Mouse (Mus musculus) CH12.LX (cell line): ENCODE results near the gene Nps. TPM values are rescaled to one million over a fixed set of nuclear protein-coding genes. Genes with fewer than 3 reads are reported as not detected.

Source experiments
- DNase-seq: peaks from one replicate; pipeline ENCODE4 v3.0.0-alpha.2; 2013; ENCODE audit errors: extremely low read depth
- H3K27ac ChIP-seq: 2 replicates; pipeline ENCODE4 v1.5.1; 2012; ENCODE audit warnings: low read depth, mild to moderate bottlenecking, control low read depth, moderate library complexity; ENCODE audit not compliant: insufficient read depth
- H3K27me3 ChIP-seq: replicated peaks from 2 replicates; pipeline ENCODE3; 2012; ENCODE audit warnings: inconsistent platforms
- H3K36me3 ChIP-seq, 2 experiments: replicated peaks in 1 of 2; 2 replicates each; pipeline versions ENCODE3 to v1.6.1; 2012; ENCODE audit warnings: inconsistent platforms in 1 of 2, low read length in 1 of 2, mild to moderate bottlenecking in 1 of 2, mixed read lengths in 1 of 2, moderate library complexity in 1 of 2; ENCODE audit not compliant: control insufficient read depth in 1 of 2, insufficient read depth in 1 of 2
- H3K4me1 ChIP-seq, 2 experiments: 2 replicates each; pipeline ENCODE4 v1.6.1; 2012; ENCODE audit warnings: inconsistent platforms in 1 of 2, moderate library complexity in 1 of 2; ENCODE audit not compliant: insufficient read depth in 2 of 2, control insufficient read depth in 1 of 2
- H3K4me2 ChIP-seq: 2 replicates; pipeline ENCODE4 v1.6.1; 2012; ENCODE audit warnings: low read depth, mild to moderate bottlenecking, control low read depth; ENCODE audit not compliant: poor library complexity, insufficient read depth, severe bottlenecking
- H3K4me3 ChIP-seq, 3 experiments: fragments of 150-350 bp in 1 of 3; sonication (generic) in 1 of 3; replicated peaks in 1 of 3; 2 replicates each; pipeline versions ENCODE3 to v1.5.1; 2011 to 2012; ENCODE audit warnings: low read depth in 2 of 3, low read length in 2 of 3, mild to moderate bottlenecking in 2 of 3, moderate library complexity in 2 of 3, control low read depth in 1 of 3, improper control_type of control experiment in 1 of 3, inconsistent platforms in 1 of 3, mixed read lengths in 1 of 3; ENCODE audit not compliant: poor library complexity in 1 of 3
- H3K79me2 ChIP-seq: replicated peaks from 2 replicates; pipeline ENCODE4 v1.6.1; 2012; ENCODE audit warnings: mild to moderate bottlenecking, moderate library complexity; ENCODE audit not compliant: control insufficient read depth, poor library complexity, insufficient read depth, severe bottlenecking; ENCODE audit errors: extremely low read depth
- H3K9ac ChIP-seq: 2 replicates; pipeline ENCODE4 v1.6.1; 2012; ENCODE audit warnings: low read depth, mild to moderate bottlenecking, control low read depth, moderate library complexity; ENCODE audit not compliant: insufficient read depth
- H3K9me3 ChIP-seq: replicated peaks from 2 replicates; pipeline ENCODE3; 2012; ENCODE audit warnings: low read length, inconsistent platforms, mixed read lengths
- CTCF ChIP-seq, 2 experiments: IDR thresholded peaks in 1 of 2; conservative IDR thresholded peaks in 1 of 2; 2 replicates each; pipeline ENCODE4 v1.5.1; 2011 to 2012; ENCODE audit warnings: low read depth in 2 of 2, low read length in 2 of 2, improper control_type of control experiment in 1 of 2, inconsistent platforms in 1 of 2, mild to moderate bottlenecking in 1 of 2, moderate library complexity in 1 of 2
- E2F4 ChIP-seq: IDR thresholded peaks from 2 replicates; pipeline ENCODE4 v1.6.1; 2011; ENCODE audit warnings: low read depth, low read length, improper control_type of control experiment; ENCODE audit not compliant: insufficient replicate concordance
- EP300 ChIP-seq: IDR thresholded peaks from 2 replicates; pipeline ENCODE4 v1.6.1; 2011; ENCODE audit warnings: low read length, improper control_type of control experiment
- ETS1 ChIP-seq: conservative IDR thresholded peaks from 2 replicates; pipeline ENCODE4 v1.6.1; 2012; ENCODE audit warnings: low read depth, mild to moderate bottlenecking, inconsistent platforms, low read length, improper control_type of control experiment, moderate library complexity
- HCFC1 ChIP-seq: IDR thresholded peaks from 2 replicates; pipeline ENCODE4 v1.6.1; 2012; ENCODE audit warnings: low read depth, mild to moderate bottlenecking, inconsistent platforms, low read length, improper control_type of control experiment
- KAT2A ChIP-seq: IDR thresholded peaks from 2 replicates; pipeline ENCODE4 v1.6.1; 2012; ENCODE audit warnings: low read length, improper control_type of control experiment, inconsistent platforms; ENCODE audit not compliant: insufficient replicate concordance
- MAZ ChIP-seq: IDR thresholded peaks from 2 replicates; pipeline ENCODE4 v1.6.1; 2012; ENCODE audit warnings: low read depth, mild to moderate bottlenecking, inconsistent platforms, low read length, improper control_type of control experiment, moderate library complexity
- MEF2A ChIP-seq: IDR thresholded peaks from 2 replicates; pipeline ENCODE4 v1.6.1; 2014; ENCODE audit warnings: low read depth, mild to moderate bottlenecking, inconsistent platforms, low read length, improper control_type of control experiment, borderline replicate concordance
- MXI1 ChIP-seq: IDR thresholded peaks from 2 replicates; pipeline ENCODE4 v1.6.1; 2011; ENCODE audit warnings: mild to moderate bottlenecking, low read depth, low read length, improper control_type of control experiment
- MYC ChIP-seq: IDR thresholded peaks from 2 replicates; pipeline ENCODE4 v1.6.1; 2011; ENCODE audit warnings: low read depth, mild to moderate bottlenecking, improper control_type of control experiment, low read length
- NRF1 ChIP-seq: IDR thresholded peaks from 2 replicates; pipeline ENCODE4 v1.6.1; 2014; ENCODE audit warnings: low read depth, mild to moderate bottlenecking, inconsistent platforms, low read length, improper control_type of control experiment, moderate library complexity
- PAX5 ChIP-seq: IDR thresholded peaks from 2 replicates; pipeline ENCODE4 v1.6.1; 2012; ENCODE audit warnings: low read length, inconsistent platforms, mixed read lengths
- POLR2A ChIP-seq: IDR thresholded peaks from 2 replicates; pipeline ENCODE4 v1.6.1; 2011; ENCODE audit warnings: low read depth, mild to moderate bottlenecking, improper control_type of control experiment, low read length
- POLR2AphosphoS2 ChIP-seq: IDR thresholded peaks from 2 replicates; pipeline ENCODE4 v1.6.1; 2011; ENCODE audit warnings: low read depth, low read length, improper control_type of control experiment
- RAD21 ChIP-seq: IDR thresholded peaks from 2 replicates; pipeline ENCODE4 v1.6.1; 2011; ENCODE audit warnings: low read depth, mild to moderate bottlenecking, low read length, improper control_type of control experiment, moderate library complexity
- SIN3A ChIP-seq: IDR thresholded peaks from 2 replicates; pipeline ENCODE4 v1.6.1; 2012; ENCODE audit warnings: low read length, improper control_type of control experiment, inconsistent platforms
- SMC3 ChIP-seq: IDR thresholded peaks from 2 replicates; pipeline ENCODE4 v1.6.1; 2011; ENCODE audit warnings: low read depth, low read length, improper control_type of control experiment
- TBP ChIP-seq: conservative IDR thresholded peaks from 2 replicates; pipeline ENCODE4 v1.6.1; 2011; ENCODE audit warnings: low read depth, low read length, improper control_type of control experiment
- TCF12 ChIP-seq: IDR thresholded peaks from 2 replicates; pipeline ENCODE4 v1.6.1; 2014; ENCODE audit warnings: low read depth, mild to moderate bottlenecking, inconsistent platforms, low read length, improper control_type of control experiment
- UBTF ChIP-seq: IDR thresholded peaks from 2 replicates; pipeline ENCODE4 v1.6.1; 2012; ENCODE audit warnings: low read depth, mild to moderate bottlenecking, inconsistent platforms, low read length, improper control_type of control experiment, moderate library complexity
- USF1 ChIP-seq: IDR thresholded peaks from 2 replicates; pipeline ENCODE4 v1.6.1; 2014; ENCODE audit warnings: low read depth, mild to moderate bottlenecking, inconsistent platforms, low read length, improper control_type of control experiment
- USF2 ChIP-seq: conservative IDR thresholded peaks from 2 replicates; pipeline ENCODE4 v1.6.1; 2011; ENCODE audit warnings: low read depth, low read length, improper control_type of control experiment
- ZC3H11A ChIP-seq: IDR thresholded peaks from 2 replicates; pipeline ENCODE4 v1.6.1; 2012; ENCODE audit warnings: low read depth, mild to moderate bottlenecking, inconsistent platforms, low read length, improper control_type of control experiment
- ZKSCAN1 ChIP-seq: IDR thresholded peaks from 2 replicates; pipeline ENCODE4 v1.6.1; 2012; ENCODE audit warnings: low read depth, inconsistent platforms, low read length, improper control_type of control experiment, borderline replicate concordance
- ZNF384 ChIP-seq: IDR thresholded peaks from 2 replicates; pipeline ENCODE4 v1.6.1; 2012; ENCODE audit warnings: low read depth, low read length, improper control_type of control experiment, inconsistent platforms
- dilution Hi-C: fragments of 300-500 bp; cut with MboI; formaldehyde crosslinking; loops from 2 replicates; pipeline ENCODE4 v1.14.3; 2020; ENCODE audit warnings: low sequenced_read_pairs; ENCODE audit not compliant: extremely low pct_unique_long_range_greater_than_20kb, extremely low pct_ligation_motif_present
- in situ Hi-C: fragments of 300-500 bp; cut with MboI; formaldehyde crosslinking; loops from 3 replicates; pipeline ENCODE4 v1.14.3; 2019; ENCODE audit warnings: low sequenced_read_pairs, low pct_ligation_motif_present, low pct_unique_long_range_greater_than_20kb, mixed read lengths
- polyA plus RNA-seq: library from polyadenylated mRNA; unstranded; fragments of >175 nt; gene quantifications from 2 replicates; pipeline ENCODE4 v1.2.1, GENCODE M21; 2012; ENCODE audit warnings: low read depth; ENCODE audit not compliant: insufficient read length
- total RNA-seq, 2 experiments: library from RNA; depleted of rRNA; stranded (reverse); fragments of 300-350 nt in 1 of 2; fragments of >200 nt in 1 of 2; gene quantifications; 2 replicates each; pipeline ENCODE4 v1.2.3; 2012 to 2014

Gene Nps
- total and polyA plus RNA-seq, 3 experiments: not detected

- Histone ChIP-seq H3K27me3 (no peaks in the 10 kb centered on the region), H3K79me2 (no peaks in the 10 kb centered on the region), H3K27ac (no peak overlapping the region), H3K36me3 (no peaks in the 10 kb centered on the region), H3K4me3 (no peak overlapping the region), H3K9ac (no peak overlapping the region), H3K4me2 (no peak overlapping the region), H3K4me1 (no peaks in the 10 kb centered on the region)
- dilution Hi-C loops (no loop called here), in situ Hi-C loops (no loop called here)
- no peak for DNase-seq
- TF ChIP-seq PAX5: no peak
- TF ChIP-seq POLR2AphosphoS2: no peak
- no peak for TF ChIP-seq HCFC1
- TF ChIP-seq MYC: no peak
- TF ChIP-seq TCF12: no peak
- TF ChIP-seq E2F4: no peak
- no peak for TF ChIP-seq MEF2A
- TF ChIP-seq NRF1: no peak
- TF ChIP-seq ZC3H11A: no peak
- no peak for TF ChIP-seq KAT2A
- TF ChIP-seq RAD21: no peak
- no peak for TF ChIP-seq USF1
- no peak for TF ChIP-seq TBP
- TF ChIP-seq ZKSCAN1: no peak
- TF ChIP-seq CTCF (conservative IDR thresholded peaks at IDR 0.05 in 1 of 2, IDR thresholded peaks at IDR 0.05 in 1 of 2; ENCODE audit: low read depth in 2 of 2, low read length in 2 of 2): no peak
- no peak for TF ChIP-seq MAZ
- TF ChIP-seq, all 38 proteins: peak for 0
- H3K9me3 ChIP-seq: peaks cover 16% of the 10 kb centered on the region
These were observed 37.0 kb upstream of the Nps start for GRCm38 (mm10) chr7:135221475-135221874.

GRCm38 (mm10) chr7:135226021-135226420, 32.5 kb upstream of the Nps start:
- dilution Hi-C loops: no loop called here
- Histone ChIP-seq H3K4me2 (no peak overlapping the region), H3K4me1 (no peaks in the 10 kb centered on the region), H3K9me3 (peaks cover 10% of the 10 kb centered on the region), H3K27me3 (peaks cover 8% of the 10 kb centered on the region), H3K27ac (no peak overlapping the region), H3K79me2 (no peaks in the 10 kb centered on the region), H3K36me3 (no peaks in the 10 kb centered on the region), H3K9ac (no peak overlapping the region), H3K4me3 (no peak overlapping the region)
- no peak for DNase-seq
- in situ Hi-C loops: no loop called here
- TF ChIP-seq POLR2A: no peak
- TF ChIP-seq SIN3A: no peak
- TF ChIP-seq USF2: no peak
- TF ChIP-seq MXI1: no peak
- TF ChIP-seq EP300: no peak
- TF ChIP-seq ZNF384: no peak
- no peak for TF ChIP-seq UBTF
- TF ChIP-seq MAZ: no peak
- TF ChIP-seq MYC: no peak
- TF ChIP-seq TCF12: no peak
- no peak for TF ChIP-seq ETS1
- TF ChIP-seq TBP: no peak
- TF ChIP-seq E2F4: no peak
- TF ChIP-seq SMC3: no peak
- TF ChIP-seq MEF2A: no peak
